Mouse (Mus musculus) CH12.LX (cell line): ENCODE results near the gene Gpatch2.

Experiments used
- CHD2 ChIP-seq: IDR thresholded peaks from 2 replicates; pipeline ENCODE4 v1.6.1; 2011; ENCODE audit warnings: low read length, improper control_type of control experiment
- CTCF ChIP-seq, 2 experiments: IDR thresholded peaks in 1 of 2; conservative IDR thresholded peaks in 1 of 2; 2 replicates each; pipeline ENCODE4 v1.5.1; 2011 to 2012; ENCODE audit warnings: low read depth in 2 of 2, low read length in 2 of 2, improper control_type of control experiment in 1 of 2, inconsistent platforms in 1 of 2, mild to moderate bottlenecking in 1 of 2, moderate library complexity in 1 of 2
- E2F4 ChIP-seq: IDR thresholded peaks from 2 replicates; pipeline ENCODE4 v1.6.1; 2011; ENCODE audit warnings: low read depth, low read length, improper control_type of control experiment; ENCODE audit not compliant: insufficient replicate concordance
- EP300 ChIP-seq: IDR thresholded peaks from 2 replicates; pipeline ENCODE4 v1.6.1; 2011; ENCODE audit warnings: low read length, improper control_type of control experiment
- POLR2A ChIP-seq: IDR thresholded peaks from 2 replicates; pipeline ENCODE4 v1.6.1; 2011; ENCODE audit warnings: low read depth, mild to moderate bottlenecking, improper control_type of control experiment, low read length
- POLR2AphosphoS2 ChIP-seq: IDR thresholded peaks from 2 replicates; pipeline ENCODE4 v1.6.1; 2011; ENCODE audit warnings: low read depth, low read length, improper control_type of control experiment
- SIN3A ChIP-seq: IDR thresholded peaks from 2 replicates; pipeline ENCODE4 v1.6.1; 2012; ENCODE audit warnings: low read length, improper control_type of control experiment, inconsistent platforms
- USF2 ChIP-seq: conservative IDR thresholded peaks from 2 replicates; pipeline ENCODE4 v1.6.1; 2011; ENCODE audit warnings: low read depth, low read length, improper control_type of control experiment
- ZNF384 ChIP-seq: IDR thresholded peaks from 2 replicates; pipeline ENCODE4 v1.6.1; 2012; ENCODE audit warnings: low read depth, low read length, improper control_type of control experiment, inconsistent platforms

DNA sequence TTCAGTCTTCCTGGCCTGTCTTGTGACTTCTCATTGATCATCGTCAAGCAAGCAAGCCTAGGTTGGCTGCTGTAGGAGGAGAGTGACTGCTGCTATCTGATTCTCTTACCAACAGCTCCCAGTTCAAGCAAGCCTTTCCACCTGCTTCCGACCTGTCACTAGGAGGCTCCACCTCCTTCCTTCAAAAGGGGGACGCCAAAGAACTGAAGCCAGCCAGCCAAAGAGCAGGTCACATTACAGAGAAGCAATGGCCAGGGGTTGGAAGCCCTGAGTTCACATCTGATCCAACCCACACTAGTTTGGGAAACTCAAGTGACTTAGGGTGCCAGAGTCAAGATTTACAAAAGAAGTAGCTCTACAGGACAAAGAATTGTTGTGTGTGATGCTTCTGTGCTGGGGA is 144.9 kb downstream of the Gpatch2 start:
- TF ChIP-seq CTCF (conservative IDR thresholded peaks at IDR 0.05 in 1 of 2, IDR thresholded peaks at IDR 0.05 in 1 of 2; ENCODE audit: low read depth in 2 of 2, low read length in 2 of 2): peak in 1 of 2 experiments; percentile 36; a peak in 2 of 4 replicates
- TF ChIP-seq USF2: no peak
- no peak for TF ChIP-seq ZNF384
- no peak for TF ChIP-seq CHD2
- no peak for TF ChIP-seq E2F4
- TF ChIP-seq POLR2AphosphoS2: no peak
- no peak for TF ChIP-seq EP300
- TF ChIP-seq POLR2A: no peak
- no peak for TF ChIP-seq SIN3A
